Mouse (Mus musculus) liver, adult (tissue): ENCODE results near the gene Mad1l1.

Experiments
- GATA4 ChIP-seq: IDR thresholded peaks from 2 replicates; pipeline ENCODE4 v1.6.1; 2014; ENCODE audit warnings: mild to moderate bottlenecking, low read length; ENCODE audit not compliant: insufficient replicate concordance

The Mad1l1 gene

DNA sequence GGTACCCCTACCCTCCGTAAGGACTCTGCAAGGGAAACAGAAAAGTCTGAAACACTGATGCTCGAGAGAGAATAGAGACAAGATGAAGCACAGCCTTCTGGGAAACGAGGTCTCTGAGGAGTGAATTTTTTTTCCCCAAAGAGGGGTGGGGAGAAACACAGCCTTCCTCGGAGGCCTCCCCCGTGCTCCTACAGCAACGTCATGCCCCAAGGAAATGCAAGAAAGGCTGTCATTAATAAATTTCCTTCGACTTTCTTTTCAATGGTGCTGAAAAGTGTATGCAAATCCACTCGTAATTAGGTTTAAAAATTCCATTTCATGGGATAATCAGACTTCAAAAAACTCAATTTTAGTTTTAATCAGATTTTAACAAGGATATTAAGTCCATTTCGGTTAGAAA lies 41.1 kb downstream of the Mad1l1 start:
- TF ChIP-seq GATA4, result no peak

DNA sequence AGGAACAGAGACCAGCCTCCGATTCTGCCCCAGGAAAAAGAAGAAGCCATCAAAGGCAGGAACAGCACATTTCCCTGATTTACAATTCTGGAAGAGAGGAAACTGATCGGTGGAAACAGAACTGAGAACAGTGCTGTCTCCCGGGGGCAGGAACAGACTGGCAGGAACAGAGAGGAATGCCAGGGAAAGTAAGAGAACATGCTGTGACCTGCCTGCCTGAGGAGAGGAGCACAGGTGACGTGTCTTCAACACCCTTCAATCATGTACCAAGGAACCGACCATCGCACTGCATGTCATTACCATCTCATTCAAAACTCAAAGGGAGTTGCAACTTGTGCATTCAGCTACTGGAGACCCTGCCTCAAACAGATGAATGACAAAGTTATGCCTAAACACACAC lies 44.6 kb downstream of the Mad1l1 start:
- no peak for TF ChIP-seq GATA4

DNA sequence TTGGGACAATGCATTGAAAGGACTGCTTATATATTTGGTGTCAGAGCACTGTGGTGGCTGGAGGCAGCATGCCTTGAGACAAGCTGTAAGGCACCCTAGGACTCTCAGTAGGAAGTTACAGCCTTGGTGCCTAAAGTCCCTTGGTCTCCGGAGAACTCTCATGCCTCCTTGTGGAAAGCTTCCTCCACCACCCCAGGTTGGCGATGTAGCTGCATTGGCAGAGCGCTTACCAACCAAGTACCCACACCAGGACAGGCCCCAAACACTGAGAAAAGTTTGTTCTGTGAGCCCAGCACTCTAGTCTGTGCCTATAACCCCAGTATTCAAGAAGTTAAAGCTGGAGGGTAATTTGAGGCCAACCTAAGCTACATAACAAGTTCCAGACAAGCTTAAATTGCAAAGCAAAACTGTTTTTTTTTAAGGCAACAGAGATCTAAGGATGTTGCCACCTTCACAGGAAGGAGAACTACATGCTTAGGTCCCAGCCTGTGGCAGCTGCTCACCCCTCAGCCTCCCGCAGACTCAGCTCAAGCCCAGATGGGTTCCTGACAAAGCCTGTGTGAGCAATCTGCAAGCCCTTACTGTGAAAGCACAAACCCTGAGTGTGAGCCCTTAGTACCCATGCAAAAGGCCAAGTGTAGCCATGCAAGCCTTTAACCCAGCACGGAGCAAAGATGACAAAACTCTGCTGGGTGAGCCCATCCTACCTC lies 50.2 kb downstream of the Mad1l1 start:
- TF ChIP-seq GATA4, result no peak

DNA sequence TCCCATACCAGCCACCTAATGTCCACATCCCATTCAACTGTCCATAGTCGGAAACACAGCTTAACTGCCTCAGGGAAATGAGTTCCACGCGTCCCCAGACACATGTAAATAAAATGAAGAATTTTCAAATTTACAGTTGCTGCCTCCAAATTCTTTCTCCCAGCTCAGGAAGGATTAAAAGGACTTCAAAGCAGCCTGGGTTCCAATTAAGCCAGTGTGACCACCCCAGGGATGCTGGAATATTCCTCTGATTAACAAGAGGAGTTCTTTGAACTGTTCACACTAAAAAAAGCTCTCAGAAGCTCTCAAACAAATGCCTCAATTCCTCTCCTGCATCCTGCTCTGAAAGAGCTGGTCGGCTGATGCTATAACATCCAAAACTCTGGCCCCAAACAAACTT lies 53.0 kb downstream of the Mad1l1 start:
- TF ChIP-seq GATA4, result no peak

DNA sequence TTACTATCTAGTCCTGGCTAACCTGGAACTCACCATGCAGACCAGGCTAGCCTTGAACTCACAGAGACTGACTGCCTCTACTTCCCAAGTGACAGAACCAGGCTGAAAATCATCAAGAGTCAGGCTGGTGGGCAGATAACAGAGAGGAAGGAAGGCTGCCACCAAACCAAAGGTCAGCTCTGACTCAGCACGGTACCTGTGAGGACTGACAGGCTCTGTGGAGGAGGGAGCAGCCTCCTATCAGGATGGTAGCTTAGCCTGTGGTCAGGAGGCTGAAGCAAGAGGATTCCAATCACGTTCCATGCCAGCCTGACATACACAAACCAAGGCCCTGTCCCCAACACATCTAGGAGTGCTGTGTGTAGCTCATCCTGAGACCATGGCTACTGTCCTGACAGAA lies 54.3 kb downstream of the Mad1l1 start:
- TF ChIP-seq GATA4, result no peak

DNA sequence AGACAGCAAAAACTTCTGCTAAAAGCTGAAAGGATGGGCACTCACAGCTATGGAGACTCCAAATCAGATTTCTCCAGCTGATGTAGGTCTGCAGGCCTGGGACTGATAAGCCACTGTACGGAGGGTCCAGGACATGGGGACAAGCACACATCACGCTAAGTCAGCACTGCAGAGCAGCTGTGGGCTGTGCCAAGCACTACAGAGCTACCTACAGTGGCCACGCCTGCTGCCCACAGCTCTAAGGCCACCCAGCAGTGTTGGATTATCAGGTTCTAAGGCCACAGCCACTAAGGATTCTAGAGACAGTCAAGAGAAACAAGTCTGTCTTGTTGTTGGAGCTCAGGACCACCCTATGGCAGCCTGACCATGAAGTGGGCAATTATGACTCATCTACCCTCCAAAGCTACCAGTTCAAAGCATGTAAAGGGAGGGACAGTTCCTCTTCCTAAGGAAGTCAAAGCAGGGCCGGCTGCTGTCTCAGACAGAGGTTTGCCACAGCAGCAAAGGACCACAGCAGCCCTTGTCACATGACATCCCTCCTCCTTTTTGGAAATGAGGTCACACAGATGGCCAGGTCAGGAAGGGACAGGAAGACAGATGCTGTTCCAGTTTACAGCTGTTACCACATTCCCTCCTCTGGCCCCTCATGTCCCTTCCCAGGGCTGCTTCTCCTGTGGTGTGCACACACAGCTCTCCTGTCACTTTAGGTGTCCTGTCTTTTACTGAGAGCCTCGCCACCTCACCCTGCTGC lies 56.4 kb downstream of the Mad1l1 start:
- no peak for TF ChIP-seq GATA4

DNA sequence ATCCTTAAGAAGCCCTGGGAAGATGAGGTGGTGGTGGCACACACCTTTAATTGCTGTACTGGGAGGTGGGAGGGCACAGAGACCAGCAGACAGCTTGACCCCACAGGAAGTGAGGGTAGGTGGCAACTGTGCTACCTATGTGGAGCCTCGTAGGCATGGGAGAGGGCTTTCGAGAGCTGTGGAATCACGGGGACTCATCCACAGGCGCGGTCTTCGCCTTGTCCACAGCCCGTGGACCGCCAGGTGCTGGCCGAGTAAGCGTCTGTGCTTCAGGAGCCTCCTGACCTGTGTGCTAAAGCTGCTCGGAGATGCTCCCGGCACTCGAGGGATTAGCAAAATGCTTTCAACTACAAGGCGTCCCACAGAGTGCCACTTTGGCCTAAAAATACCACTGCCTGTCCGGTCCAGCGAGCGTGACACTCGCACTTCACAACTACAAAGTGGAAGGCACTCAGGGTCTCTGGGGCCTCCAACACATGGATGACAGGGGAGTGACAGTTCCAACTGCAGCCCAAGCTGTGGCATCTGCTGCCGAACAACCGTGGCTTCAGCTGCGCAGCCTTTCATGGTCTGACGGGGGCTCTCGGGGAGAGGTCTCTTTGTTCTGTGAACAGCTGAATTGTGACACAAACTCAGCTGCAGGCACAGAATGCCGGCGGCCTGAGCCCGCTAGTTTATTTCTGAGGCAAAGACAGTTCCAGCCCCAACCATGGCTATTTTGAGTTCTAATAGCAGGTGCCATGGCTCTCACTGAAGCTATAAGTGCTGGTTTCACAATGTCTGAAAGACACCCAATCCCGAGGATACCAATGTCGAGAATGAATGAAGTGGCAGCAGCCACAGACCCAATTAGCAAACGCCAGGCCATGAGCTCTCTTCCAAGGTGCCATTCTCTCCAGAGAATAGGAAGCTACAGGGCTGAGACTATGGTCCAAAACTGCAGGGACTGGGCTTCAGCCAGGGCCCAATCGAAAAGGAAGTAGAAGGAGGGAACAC lies 57.3 kb downstream of the Mad1l1 start:
- no peak for TF ChIP-seq GATA4

DNA sequence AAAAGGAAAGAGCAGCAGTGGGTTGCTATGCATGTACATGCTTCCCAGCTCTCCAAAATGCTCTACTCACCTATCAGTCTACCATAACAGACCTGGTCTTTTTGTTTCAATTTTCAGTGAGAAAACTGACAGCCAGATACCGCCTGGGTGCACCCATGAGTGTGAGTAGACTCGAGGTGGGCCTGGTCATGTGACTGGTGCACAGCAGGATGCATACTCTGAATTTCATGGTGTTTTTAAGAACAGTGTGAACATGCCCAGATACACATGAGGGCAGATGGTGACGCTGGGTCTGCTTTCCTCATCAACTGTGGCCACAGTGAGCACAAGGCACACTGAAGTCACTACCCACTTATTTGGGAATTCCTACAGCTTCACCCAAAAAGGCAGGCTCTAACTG lies 59.0 kb downstream of the Mad1l1 start:
- no peak for TF ChIP-seq GATA4

DNA sequence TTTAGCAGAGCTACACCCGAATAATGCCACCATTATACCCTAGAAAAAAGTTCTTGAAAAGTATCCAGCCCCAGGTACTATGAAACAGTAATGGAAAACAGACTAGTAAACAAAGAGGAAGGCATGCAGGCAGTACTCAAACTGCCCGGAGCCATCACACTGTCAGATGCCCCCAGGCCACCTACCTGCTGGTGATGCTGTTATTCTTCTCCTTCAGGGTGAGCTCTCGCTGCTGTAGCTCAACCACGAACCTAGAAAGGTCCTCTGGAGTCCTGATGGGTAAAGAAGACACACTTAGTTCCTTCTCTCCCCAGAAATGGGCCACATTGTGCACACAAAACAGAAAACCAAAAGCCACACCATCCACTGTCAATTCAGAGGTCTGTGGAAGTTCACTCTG lies 60.0 kb downstream of the Mad1l1 start:
- no peak for TF ChIP-seq GATA4

DNA sequence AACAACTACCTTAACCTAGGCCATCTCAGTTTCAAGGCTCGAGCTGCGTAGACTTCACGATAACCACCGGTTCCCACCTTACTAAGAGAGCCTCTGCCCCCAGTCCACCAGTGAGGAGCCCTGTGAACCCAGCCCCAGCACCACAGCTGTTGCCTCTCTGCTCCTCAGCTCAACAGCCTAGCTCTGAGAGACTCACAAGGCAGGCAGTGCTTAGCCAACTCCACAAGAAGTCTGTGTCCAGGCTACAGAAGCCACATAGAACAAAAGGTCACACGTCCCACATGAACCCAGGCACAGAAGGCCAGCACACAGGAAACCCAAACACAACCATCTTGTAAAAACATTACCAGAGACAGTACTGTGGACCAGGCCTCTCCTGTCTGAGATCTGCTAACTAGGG lies 62.7 kb downstream of the Mad1l1 start:
- no peak for TF ChIP-seq GATA4

DNA sequence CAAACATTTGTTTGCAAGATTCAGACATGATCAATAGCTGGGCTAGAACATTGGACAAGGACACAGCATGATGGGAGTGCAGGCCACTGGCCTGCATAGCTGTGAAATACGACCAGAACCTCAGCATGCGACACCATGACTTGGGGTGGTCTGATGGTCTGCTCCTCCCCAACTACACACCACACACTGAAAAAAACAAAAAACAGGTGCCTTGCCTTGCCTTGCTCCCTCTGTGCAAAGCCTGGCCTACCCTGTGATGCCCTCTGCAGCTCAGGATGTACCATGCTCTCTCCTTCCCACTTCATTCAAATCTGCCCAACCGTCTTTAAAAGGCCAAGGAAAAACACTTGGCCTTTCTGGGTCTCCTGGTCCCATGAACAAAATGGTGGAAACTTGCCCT lies 63.3 kb downstream of the Mad1l1 start:
- no peak for TF ChIP-seq GATA4

DNA sequence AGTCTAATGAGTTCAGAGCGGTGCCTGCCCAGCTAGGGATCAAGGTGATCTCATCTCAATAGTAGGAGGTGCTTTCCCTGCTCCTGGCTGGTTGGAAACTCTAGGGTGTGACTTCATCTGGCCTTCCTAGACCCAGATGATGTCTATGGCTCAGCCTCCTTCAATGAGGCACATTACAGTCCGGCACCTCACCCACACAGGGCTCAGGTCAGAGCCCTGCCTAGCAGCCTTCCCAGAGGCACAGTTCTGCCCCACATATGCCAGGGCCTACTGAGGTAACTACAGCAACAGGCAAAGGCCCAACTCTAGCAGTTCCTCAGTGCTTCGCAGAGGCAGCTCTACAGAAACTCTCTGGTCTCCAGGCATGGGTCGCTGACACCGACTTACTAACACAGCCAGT lies 63.9 kb downstream of the Mad1l1 start:
- no peak for TF ChIP-seq GATA4

DNA sequence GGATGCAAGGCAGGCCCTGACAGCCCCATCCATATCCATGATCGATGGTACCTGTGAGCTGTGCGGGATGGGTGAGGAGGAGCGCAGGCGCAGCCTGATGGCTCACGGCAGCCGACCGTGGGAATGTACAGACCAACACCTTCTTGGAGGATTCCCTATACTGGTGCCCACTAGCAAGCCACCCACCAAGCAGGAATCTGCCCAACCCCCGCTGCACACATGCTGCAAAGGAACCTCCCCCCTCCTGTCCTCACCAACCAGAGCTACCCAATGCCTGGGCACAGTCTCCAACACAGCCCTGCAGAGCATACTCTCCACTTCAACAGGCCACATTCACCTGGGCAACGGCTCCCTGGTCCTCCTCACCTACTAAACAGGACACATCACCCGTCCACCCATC lies 64.7 kb downstream of the Mad1l1 start:
- TF ChIP-seq GATA4, result no peak

DNA sequence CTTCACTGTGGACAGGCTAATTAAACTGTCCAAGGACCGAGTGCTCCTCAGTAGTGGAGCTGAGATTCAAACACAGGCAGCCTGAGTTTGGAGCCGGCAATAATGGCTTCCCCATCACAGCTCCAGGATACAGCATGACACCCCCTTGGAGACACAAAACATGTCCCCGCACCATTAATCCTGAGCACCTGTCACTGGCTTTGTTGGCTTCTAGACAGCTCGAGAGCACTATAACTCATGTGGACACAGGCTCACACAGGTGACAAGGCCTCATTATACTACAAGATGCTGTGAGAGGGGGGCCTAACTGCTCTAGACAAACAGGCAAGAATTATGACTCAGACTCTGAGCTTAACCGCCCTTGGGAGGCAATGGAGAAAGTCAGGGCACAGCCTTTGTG lies 66.1 kb downstream of the Mad1l1 start:
- no peak for TF ChIP-seq GATA4

DNA sequence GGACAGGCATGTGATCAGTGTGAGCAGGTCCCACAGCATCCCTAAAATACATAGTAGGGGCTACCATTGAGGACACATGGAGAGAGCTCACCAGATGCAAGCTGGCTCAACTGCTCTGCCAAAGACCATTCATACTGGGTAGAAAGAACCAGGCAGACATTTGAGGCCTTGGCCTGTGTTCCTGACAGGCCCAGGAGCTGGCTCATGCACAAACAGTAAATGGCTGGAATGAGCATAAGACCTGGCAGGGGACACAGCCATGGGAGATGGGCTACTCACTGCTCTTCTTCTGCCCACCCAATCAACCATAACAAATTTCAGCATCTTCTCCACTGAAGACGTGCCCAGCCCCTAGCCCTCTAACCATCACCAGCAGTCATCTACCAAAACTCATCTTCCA lies 66.7 kb downstream of the Mad1l1 start:
- TF ChIP-seq GATA4, result no peak

DNA sequence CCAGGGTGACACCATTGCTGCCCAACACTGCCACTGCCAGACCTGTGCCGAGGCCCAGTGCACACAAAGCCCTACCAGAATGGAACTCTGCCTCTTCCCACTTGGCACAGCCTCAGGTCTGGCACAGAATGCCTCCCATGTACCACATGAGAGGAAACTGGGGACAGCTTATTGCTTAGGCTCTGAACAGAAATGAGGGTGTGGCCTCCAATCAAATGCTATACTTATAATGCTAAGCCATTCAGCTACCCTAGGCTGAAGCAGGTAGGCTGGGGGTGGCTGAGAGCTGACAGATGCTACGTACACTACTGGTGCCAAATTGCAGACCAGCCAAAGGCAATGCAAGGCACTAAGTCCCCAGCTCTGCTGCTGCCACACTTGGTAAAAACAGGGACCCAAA lies 69.4 kb downstream of the Mad1l1 start:
- no peak for TF ChIP-seq GATA4
